Mouse (Mus musculus): Measurements from ENCODE around the gene Entpd8.
A peak's percentile ranks its signal among the peaks of the same experiment; 100 is the strongest.

The Entpd8 gene

DNA sequence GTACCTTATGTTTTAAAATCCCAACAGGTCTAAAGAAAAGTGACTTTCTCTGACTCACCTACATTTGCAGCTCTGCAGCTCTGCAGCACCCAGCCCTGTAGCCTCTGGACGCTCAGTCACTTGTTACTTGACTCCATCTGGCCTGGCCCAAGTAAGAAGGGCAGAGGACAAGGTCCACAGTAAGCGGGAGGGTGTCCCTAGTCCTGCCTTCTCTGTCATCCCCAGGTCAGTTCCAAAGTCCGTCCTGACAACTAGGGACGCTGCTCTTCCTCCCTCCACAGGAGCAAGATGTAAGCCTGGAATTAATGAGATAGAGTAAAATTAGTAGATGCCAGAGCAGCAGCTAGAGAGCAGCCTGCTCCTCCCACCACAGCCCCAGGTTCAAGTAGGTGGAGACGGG lies at the start of gene Entpd8:
Gene Entpd8 (plus strand): TSS at position 229 of the 400 bp plus-strand sequence.
- DNase-seq, result no peak

DNA sequence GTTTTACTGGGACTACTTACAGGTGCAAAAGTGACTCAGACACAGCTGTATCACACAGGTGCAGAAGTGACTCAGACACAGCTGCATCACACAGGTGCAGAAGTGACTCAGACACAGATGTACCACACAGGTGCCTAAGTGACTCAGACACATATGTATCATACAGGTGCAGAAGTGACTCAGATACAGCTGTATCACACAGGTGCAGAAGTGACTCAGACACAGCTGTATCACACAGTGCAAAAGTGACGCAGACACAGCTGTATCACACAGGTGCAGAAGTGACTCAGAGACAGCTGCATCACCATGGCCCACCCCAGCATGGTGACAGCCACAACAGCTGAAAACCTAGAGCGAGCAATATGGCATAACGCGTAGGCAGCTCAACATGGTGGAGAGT lies 45.1 kb upstream of the Entpd8 start:
- no peak for DNase-seq

DNA sequence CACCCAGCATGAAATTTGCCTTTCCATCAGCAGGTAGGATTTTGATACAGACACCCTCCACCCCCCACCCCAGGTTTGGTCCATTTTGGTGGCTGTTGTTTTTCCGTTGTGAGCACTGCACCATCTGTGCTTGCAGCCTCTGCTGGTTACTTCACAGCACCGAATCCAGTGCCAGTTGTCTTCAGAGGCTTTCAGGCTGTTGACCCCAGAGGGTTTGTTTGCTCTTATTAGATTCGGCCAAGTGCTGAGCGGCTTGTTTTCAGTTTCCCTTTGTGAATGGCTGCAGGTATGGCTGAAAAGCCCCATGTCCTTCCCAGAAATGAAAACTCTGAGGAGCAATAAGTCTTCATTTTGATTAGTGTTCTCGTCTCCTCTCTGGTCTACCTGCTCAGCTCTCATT lies 40.0 kb upstream of the Entpd8 start:
- DNase-seq, result no peak

DNA sequence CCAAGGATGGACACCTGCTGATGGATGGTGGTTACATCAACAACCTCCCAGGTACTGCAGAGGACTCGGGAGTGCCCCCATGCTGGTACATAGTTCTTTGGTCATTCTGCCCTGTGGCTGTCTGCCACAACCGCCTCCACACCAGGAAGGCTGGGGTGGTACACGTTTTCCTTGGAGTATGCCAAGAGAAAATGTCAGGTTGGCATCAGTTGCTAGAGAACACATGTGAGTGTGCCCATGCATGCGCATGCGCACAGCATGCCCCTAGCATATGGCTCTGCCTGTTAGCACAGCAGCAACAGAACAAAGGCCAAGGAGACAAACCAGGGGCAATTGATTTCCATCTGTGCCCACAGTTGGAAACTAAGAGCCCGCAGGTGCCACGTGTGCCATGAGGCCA lies 29.2 kb upstream of the Entpd8 start:
- no peak for DNase-seq

DNA sequence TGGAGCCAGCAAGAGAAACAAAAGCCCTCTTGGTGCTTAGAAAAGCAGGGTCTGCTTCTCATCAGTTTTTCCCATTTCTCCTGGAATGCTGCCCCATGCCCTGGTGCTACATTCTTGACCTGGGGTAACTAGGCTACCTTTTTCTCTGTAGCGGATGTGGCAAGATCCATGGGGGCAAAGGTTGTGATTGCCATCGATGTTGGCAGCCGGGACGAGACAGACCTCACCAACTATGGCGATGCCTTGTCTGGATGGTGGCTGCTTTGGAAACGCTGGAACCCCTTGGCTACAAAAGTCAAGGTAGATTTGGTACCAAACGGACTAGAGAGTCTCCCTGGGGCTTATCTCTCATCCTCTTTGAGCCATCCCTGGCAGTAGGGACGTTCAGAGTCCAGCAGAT lies 28.7 kb upstream of the Entpd8 start:
- no peak for DNase-seq

DNA sequence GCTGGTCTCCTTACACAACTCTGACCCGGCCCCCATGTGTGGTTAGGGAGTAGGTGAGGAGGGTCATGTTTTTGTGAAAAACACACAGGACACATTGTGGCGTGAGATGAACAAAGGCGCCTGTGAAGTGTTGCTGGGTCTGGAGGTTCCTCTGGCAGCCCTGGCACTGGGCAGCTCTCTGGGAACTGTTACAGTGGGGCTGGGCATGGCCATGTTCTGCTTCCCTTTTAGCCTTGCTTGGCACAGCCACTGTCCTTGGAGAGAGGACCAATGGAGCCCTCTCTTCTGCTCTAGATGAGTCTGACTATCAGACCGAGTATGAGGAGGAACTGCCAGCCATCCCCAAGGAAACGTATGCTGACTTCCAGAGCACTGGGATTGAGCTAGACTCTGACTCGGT lies 27.0 kb upstream of the Entpd8 start:
- no peak for DNase-seq

DNA sequence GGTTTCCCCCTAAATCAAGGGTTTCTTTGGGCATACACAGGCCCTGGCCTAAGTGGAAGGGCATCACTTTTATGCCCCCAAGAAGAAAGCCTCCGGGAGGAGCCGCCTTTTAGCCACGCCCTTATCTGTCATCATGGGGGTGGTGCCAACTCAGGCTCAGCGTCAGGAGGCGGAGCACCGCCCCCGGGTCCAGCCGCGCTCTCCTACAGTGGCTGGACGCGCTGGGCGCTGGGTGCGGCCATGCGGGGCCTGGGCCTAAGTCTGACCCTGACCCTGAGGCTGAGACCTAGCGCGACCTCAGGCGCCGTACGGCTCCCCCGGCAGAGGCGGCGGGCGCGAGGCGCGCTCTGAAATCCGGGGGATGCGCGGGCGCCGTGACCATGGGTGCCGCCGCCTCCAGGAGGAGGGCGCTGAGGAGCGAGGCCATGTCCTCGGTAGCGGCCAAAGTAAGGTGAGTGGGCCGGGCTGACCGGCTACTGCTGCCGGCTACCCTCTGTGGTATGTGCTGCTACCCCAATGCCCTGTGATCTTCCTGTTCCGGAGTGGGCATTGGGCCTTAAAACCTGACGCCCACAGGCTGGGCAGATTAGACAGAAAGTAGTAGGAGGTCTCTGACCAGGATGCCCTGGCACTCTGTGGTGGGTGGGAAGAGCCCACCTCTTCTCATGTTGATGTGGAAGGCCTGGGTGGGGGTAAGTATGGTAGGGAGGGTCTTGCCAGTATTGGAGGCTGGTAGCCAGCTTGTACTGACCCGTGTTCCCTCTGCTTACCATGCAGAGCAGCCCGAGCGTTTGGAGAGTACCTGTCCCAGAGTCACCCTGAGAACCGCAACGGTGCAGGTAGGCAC lies 25.7 kb upstream of the Entpd8 start, which contains the start of gene Nsmf:
Gene Nsmf (plus strand): TSS at position 135 of the 847 bp plus-strand sequence.
- DNase-seq, result peak; percentile 73

DNA sequence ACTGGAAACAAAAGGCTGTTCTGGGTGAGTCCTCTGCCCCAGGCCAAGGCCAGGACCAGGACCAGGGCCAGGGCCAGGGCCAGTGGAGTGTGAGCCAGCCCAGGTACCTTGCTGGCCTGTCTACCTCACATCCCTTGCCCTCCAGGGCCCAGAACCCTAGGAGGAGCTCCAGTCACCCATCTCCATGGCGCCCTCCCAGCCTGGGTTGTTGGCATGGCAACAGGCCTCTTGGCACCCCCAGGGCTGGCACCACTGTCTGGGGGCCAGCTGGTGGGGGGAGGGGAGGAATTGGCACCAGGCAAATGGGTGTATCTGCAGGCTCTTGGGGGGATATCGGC lies 25.1 kb upstream of the Entpd8 start:
- peak; percentile 9 to 28 for DNase-seq

DNA sequence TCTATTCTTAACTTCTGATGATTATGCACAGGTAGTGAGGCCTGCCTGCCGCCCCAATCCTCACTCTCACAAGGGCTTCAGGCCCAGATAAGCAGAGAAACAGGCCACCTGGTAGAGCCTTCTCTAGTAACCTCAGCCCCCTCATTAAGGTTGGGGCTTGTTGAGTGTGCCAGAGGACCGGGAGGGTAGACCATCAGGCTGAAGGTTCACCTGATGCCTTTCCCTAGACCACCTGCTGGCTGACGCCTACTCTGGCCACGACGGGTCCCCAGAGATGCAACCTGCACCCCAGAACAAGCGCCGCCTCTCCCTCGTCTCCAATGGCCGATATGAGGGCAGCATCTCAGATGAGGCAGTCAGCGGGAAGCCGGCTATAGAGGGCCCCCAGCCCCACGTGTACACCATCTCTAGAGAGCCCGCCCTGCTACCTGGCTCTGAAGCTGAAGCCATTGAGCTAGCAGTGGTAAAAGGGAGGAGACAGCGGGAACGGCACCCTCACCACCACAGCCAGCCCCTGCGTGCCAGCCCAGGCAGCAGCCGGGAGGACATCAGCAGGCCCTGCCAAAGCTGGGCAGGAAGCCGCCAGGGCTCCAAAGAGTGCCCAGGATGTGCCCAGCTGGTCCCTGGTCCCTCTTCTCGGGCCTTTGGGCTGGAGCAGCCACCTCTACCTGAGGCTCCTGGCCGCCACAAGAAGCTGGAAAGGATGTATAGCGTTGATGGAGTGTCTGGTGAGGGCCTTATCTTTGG lies 24.5 kb upstream of the Entpd8 start:
- no peak for DNase-seq

DNA sequence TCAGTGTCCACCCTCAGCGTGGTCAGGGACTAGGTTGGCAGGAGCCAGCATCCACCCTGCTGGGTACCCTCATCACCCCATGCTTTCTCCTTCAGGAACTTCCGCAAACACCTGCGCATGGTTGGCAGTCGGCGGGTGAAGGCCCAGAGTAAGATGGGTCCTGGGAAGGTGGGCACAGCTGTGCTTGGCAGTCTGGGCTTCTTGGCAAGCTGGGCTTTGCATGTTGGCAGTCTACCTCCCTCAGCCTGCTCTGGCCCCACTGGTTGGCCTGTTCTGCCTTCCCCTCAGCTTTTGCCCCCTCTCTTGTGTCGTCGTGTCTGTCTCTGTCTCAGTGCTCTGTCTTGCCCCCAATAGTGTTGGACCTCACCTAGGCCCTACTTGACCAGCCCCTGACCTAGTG lies 21.2 kb upstream of the Entpd8 start:
- DNase-seq, result no peak

DNA sequence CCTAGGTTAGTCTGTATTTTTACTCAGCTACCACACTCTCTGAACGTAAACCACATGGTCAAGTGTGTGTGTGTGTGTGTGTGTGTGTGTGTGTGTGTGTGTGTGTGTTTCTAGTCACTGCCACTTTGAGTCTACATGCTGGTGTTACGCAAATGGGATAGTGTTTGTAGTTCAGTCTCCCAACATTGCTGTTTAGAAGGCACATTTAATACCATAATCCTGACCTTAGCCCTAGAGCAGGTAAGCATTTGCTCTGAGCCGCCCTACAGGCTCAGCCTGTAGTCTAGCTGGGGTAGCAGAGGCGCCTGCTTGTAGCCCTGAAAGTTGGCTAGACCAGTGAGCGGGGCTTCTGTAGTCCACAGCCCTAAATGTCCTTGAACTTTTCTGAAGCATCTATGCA lies 16.6 kb upstream of the Entpd8 start:
- no peak for DNase-seq

DNA sequence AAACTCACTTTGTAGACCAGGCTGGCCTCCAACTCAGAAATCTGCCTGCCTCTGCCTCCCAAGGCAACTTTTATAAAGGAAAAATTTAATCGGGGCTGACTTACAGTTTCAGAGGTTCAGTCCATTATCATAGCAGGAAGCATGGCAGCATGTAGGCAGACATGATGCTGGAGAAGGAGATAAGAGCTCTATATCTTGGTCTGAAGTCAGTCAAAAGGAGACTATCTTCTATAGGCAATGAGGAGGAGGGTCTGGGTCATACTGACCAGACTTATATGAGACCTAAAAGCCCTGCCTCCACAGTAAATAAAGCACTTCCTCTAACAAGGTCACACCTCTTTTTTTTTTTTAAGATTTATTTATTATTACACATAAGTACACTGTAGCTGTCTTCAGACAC lies 15.8 kb upstream of the Entpd8 start:
- DNase-seq, result no peak

DNA sequence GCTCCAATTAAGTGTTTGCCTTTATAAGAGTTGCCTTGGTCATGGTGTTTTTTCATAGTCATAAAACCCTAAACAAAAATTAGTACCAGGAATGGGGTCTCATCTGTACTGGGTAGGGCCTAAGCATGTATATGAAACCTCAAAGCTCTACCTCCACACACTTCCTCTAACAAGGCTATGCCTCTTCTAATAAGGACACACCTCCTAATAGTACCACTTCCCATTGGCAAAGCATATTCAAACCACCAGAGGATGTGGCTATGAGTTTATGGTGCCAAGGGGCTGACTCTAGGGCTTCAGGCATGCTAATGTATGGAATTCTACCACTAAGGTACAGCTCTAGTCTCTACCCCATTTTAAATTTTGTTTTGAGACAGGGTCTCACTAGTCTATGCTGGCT lies 14.6 kb upstream of the Entpd8 start:
- DNase-seq, result no peak

DNA sequence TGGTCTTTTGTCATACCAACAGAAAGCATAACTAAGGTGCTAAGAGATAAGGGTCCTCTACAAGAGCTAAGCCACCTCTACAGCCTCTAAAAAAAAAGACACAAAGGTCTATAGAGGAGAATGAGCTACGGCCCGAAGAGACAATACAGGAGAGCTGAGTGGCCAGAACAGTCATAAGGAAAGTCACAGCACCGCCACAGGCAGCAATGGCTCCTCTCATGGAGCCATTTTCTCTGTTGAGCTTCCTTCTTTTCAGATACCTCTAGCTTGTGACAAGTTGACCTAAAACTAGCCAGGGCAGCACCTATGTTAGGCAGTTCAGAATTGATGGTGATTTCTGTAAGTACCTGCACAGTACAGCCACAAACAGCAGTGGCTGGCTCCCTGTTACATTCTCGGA lies 13.6 kb upstream of the Entpd8 start:
- no peak for DNase-seq

DNA sequence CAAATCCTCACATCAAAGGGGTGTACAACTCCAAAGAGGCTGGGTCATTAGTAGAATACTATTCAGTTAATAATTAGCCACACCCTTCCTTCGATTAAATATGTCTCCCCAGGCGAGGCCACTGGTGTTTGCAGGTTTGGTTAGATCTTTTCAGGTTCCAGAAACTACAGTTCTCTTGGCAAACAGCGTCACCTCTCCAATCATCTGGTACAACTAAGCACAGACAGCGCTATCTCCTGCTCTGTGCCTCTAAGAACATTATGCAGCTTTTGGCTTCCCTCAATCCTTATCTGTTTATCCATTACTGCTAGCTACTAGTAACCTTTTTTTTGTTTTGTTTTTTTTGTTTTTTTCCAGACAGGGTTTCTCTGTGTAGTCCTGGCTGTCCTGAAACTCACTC lies 10.6 kb upstream of the Entpd8 start:
- no peak for DNase-seq

DNA sequence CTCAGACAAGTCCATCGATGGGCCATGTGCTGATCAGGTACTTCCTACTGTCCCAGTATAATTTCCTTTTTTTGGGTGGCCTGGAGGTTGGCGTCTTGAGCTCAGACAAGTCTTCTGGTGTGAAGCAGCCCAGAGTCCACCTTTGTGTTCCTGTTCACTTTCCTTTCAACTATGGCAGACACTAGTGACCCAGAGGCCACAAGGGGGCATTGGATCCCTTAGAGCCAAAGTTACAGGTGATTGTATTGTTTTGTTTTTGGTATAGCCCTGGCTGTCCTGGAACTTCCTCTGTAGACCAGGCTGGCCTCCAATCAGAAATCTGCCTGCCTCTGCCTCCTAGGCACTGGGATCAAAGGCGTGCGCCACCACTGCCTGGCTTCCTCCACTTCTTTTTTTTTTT lies 7.7 kb upstream of the Entpd8 start:
- DNase-seq, result no peak

DNA sequence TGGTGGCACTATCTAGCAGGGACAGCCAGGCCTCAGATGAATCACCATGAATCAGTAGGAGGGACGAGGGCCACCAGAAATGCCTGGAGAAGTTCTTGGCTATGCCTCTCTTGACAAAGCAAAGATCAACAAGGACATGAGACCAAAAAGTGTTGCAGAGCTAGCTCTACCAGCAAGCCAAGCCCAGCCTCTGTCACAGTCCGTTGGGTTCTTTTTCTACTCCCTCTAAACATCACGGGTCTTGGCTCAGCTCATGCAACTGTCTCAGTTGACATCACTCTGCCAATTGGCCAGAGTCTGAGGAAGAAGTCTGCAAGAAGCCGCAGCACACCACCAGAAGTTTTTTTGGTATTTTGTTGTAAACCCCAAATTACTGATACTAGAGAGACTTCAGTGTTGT lies 4.6 kb upstream of the Entpd8 start:
- no peak for DNase-seq

DNA sequence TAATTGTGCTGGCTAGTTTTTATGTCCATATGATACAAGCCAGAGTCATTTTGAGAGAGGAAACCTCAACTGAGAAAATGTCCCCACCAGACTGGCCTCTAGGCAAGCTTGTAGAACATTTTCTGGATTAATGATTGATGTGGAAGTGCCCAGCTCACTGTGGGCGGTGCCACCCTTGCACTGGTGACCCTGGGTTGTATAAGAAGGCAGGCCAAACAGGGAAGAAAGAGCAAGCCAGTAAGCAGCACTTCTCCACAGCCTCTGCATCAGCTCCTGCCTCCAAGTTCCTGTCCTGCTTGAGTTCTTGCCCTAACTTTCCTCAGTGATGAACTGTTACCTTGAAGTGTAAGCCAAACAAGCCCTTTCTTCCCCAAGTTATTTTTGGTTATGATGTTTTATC lies 1.1 kb upstream of the Entpd8 start:
- no peak for DNase-seq

DNA sequence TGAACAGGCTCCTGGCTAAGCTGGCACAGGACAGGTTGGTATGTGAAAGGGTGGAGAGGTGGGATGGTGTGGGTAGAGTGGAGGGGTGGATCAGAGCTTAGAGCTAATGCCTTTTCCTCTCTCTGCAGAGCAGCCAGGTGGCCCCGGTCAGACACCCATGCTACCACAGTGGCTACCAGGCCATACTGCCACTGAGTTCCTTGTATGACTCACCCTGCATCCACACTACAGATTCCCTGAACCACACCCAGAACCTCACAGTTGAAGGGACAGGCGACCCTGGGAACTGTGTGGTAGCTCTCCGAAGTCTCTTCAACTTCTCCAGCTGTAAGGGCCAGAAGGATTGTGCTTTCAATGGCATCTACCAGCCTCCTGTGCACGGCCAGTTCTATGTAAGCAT lies 3.6 kb downstream of the Entpd8 start:
- no peak for DNase-seq

DNA sequence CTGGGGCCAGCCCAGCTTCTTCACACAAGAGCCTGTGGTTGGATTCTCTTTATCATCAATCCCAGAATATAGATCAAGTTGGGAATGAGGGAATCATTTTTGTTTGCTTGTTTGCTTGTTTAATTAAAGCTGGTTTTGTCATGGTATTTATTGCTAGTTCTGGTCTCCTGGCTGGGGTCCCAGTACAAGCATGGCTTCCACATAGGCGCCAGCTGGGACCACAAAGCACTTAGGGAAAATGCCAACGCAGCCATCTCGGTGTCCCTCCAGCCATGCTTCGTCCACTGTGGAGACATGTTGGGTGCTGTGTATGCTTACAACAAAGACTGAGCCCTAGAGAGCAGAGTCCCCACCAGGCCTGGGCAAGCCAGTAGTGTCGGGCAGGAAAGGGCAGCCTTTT lies 5.5 kb downstream of the Entpd8 start:
- no peak for DNase-seq

DNA sequence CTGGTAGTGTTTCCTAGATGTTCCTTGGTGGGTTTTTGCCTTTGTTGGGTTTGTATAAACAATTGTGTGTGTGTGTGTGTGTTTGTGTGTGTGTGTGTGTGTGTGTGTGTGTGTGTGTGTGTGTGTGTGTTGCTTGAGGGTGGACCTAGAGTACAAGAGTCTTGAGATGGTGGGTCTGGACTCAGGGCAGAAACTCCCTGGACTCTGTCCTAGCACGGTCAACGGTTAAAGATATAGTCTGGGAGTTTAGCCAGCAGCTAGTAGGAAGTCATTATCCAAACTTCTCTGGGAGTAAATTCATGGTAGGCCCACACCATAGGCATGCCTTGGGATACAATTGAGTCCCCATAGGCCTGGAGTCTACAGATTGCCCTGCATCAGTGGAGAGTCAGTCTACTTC lies 7.7 kb downstream of the Entpd8 start:
- no peak for DNase-seq

DNA sequence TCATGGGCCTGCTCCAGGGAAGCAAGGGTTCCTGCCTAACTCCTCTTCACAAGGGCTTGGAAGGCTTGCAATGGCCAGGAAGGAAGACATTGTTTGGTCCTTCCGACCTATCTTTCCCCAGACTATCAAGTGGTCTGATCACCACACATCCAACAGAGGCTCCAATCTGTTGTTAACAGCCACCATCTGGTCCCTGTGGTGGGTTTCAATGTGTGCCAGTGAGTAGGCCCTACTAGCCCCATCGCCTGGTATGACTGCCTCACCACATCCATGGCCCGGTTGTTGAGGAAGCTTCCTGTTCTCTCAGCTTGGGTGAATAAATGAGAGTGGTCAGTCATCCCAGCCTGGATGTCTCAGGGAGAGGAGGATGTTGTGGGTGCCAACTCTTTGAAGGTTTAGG lies 8.5 kb downstream of the Entpd8 start:
- DNase-seq, result no peak

DNA sequence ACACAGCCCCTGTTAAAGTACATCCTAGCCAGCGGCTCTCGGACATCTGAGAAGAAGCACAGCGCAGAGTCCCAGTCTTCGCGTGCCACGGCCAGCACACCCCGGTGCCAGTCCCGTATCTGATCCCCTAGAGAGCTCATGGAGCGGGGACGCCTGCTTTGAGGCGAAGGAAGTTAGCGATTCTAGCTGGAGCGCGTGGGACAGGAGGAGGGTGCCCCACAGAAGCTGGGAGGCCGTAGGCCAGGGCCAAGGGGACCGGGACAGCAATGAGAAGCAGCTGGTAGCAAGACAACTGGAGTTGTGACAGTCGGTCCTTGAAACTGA lies 14.6 kb downstream of the Entpd8 start:
- DNase-seq, result no peak

DNA sequence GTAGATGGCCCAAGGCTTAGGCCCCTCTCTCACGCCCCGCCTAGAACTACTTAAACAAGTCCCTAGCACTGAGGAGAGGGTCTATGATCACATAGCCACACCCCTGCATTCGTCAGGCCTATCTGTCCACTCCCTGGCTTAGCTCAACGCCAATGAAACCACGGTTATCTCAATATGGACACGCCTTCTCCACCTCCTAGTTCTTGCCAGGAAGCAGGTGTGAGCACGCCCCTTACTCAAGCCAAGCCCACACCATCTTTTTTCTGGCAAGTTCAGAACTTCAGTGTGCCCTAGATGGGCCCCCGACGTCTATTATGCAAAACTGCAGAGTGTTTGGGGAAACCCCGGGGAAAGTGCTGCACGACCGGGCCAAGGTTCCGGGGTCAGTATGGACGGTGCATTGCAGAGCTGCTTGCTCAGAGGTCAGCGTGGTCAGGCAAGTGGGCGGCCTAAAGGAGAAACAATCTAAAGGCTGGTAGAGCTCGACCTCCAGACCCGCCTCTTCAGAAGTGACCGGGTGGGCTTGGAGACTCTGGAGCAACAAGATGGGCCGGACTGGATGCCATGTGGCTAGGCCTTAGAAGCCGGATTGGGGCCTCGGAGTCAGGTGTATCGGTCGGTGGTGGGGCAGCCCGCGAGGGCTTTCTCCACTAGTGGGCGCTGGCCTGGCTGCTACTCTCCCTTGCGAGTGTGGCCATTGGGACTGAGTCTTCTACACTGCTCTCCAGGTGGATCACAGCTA lies 15.2 kb downstream of the Entpd8 start, which contains the start of gene Noxa1:
Gene Noxa1 (minus strand): TSS at position 41 of the 742 bp plus-strand sequence.
- no peak for DNase-seq
